Mouse (Mus musculus) adrenal gland, postnatal 36 days (tissue): ENCODE data around the gene Zbtb22. TPM values are rescaled to one million over a fixed set of nuclear protein-coding genes. Genes with fewer than 3 reads are reported as not detected.
"Not testable (repeated sequence)": the region's sequence is repeated elsewhere in the genome, so short reads cannot be mapped to it uniquely, and the experiment has no call there.

Source experiments
- DNase-seq, 2 experiments: peaks; one replicate each; pipeline ENCODE4 v3.0.0; 2021; ENCODE audit warnings: mixed read lengths in 1 of 2
- total RNA-seq, 2 experiments: library from RNA; stranded (reverse); gene quantifications; 2 replicates each; pipeline ENCODE4 v1.2.3; 2021

The Zbtb22 gene
- total RNA-seq, 2 experiments from 2014 or later: 26.5 to 36.1 TPM

GRCm38 (mm10) chr17:33903911-33904651, 11.6 kb upstream of the Zbtb22 start:
- DNase-seq: not testable (repeated sequence)

GRCm38 (mm10) chr17:33904835-33905234, 10.9 kb upstream of the Zbtb22 start, which contains the start of gene Platr17:
Platr17 (plus strand) TSS chr17:33905135.
- DNase-seq: not testable (repeated sequence)

GRCm38 (mm10) chr17:33908331-33909076, 7.2 kb upstream of the Zbtb22 start:
- DNase-seq: peak; percentile 51 to 62

- peak; percentile 100 for DNase-seq
Measured at GRCm38 (mm10) chr17:33909077-33909868, 6.4 kb upstream of the Zbtb22 start, which contains the start of gene Daxx. Daxx (plus strand) TSS chr17:33909414.

- DNase-seq: peak; percentile 76 to 78
Measured at GRCm38 (mm10) chr17:33909869-33910250, 5.8 kb upstream of the Zbtb22 start.

GRCm38 (mm10) chr17:33910346-33911051, 5.2 kb upstream of the Zbtb22 start:
- no peak for DNase-seq

GRCm38 (mm10) chr17:33911052-33911812, 4.5 kb upstream of the Zbtb22 start:
- DNase-seq: no peak

- no peak for DNase-seq
Measured at GRCm38 (mm10) chr17:33911813-33912414, 3.8 kb upstream of the Zbtb22 start.

- DNase-seq: no peak
Measured at GRCm38 (mm10) chr17:33913264-33913663, 2.4 kb upstream of the Zbtb22 start.

- no peak for DNase-seq
Measured at GRCm38 (mm10) chr17:33913905-33914304, 1.8 kb upstream of the Zbtb22 start.

GRCm38 (mm10) chr17:33914969-33915391, 724 bp upstream of the Zbtb22 start:
- DNase-seq: no peak

- DNase-seq: no peak
Measured at GRCm38 (mm10) chr17:33916294-33916693, 590 bp downstream of the Zbtb22 start.

GRCm38 (mm10) chr17:33916847-33917655, 1.3 kb downstream of the Zbtb22 start:
- peak in 1 of 2 experiments; percentile 17 for DNase-seq

GRCm38 (mm10) chr17:33917656-33918292, 2.1 kb downstream of the Zbtb22 start:
- DNase-seq: no peak

- peak in 1 of 2 experiments; percentile 48 for DNase-seq
Measured at GRCm38 (mm10) chr17:33918293-33919203, 2.8 kb downstream of the Zbtb22 start.

GRCm38 (mm10) chr17:33919351-33920281, 3.9 kb downstream of the Zbtb22 start:
- peak; percentile 92 to 94 for DNase-seq
